Mouse (Mus musculus): Measurements from ENCODE around the gene Fnbp1l.

Fnbp1l gene

DNA sequence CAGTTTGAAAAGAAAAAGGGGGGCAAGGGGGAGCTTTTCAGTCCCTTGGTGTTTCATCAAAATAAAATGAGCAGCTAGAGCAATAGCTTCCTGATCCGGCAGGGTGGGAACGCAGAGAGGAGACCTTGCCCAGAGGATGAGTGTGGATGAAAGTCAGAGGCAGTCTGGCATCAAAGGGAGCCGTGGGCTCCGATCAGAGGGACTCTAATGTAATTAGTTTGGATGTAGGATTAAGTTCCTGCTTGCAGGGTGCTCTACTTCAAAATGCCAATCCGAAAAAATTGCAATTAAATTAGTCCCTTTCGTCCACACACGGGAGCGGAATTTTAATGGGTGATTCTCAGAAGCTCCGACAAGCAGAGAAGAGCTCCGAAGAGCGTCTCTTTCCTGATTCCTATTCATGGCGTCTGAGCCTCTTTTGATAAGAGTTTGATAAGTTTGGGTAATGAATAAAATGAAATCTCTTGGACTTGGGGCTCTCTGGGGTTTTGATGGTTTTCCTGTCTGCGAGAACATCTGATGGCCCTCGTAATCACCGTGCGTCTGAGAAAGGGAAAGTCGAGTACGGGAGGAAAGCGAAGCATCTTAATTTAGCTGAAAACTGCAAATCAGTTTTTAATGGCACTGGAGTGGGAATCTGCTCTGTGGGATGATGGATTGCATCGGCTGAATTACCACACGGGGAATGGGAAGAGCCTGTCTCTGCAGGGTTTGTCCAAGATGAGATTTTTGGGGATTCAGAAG lies 126.5 kb downstream of the Fnbp1l start:
- DNase-seq (ENCODE audit: low spot score) = no peak

DNA sequence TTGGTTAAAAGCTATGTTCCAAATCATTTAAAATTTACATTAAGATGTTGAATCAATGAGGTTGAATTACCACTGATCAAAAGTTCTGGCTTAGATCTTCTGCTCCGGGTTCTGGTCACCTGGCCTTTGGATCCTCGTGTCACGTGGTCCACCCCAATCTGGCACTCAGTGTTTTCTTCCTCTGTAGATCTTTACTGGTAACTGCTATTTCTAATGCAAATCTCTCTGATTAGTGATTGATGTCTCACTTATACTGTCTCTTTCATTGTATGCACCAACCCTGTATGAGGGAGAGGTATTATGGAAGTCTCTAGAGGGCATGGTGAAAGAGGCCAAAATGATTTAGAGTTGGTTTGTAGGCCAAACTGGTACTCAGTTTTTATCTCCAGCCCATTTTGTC lies 127.5 kb downstream of the Fnbp1l start:
- no peak for DNase-seq (ENCODE audit: low spot score)

DNA sequence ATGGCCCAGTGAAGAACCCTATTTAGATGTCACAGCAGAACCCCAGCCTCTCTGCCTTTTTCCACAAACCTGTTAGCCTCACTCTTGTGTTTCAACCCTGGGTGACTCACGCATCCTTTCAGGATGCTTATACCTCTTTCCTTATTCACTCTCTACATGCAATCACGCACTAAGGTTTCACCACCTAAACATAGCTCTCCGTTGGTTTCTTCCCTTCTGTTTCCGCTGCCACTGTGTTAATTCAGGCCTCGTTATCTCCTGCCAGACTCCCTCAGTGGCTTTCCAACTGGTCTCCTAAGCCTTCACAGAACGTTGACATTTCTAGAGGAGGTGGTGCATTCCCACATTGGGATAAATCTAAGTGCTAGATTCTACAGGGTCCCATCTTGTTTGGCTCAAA lies 128.9 kb downstream of the Fnbp1l start:
- no peak for DNase-seq (ENCODE audit: low spot score)
